Mouse (Mus musculus) adrenal gland, postnatal 10 days (tissue): ENCODE data around the gene Tas2r126. TPM values are rescaled to one million over a fixed set of nuclear protein-coding genes. Genes with fewer than 3 reads are reported as not detected.
A peak's percentile ranks its signal among the peaks of the same experiment; 100 is the strongest.
"Not testable (repeated sequence)": the region's sequence is repeated elsewhere in the genome, so short reads cannot be mapped to it uniquely, and the experiment has no call there.

Experiments used
- DNase-seq: peaks from one replicate; pipeline ENCODE4 v3.0.0; 2021; ENCODE audit warnings: mixed read lengths
- long read RNA-seq, 2 experiments: library from polyadenylated mRNA; stranded (forward); transcript quantifications; one replicate each; pipeline ENCODE4 v2.0.0; 2021
- total RNA-seq, 2 experiments: library from RNA; stranded (reverse); gene quantifications; 2 replicates each; pipeline ENCODE4 v1.2.3; 2021

The Tas2r126 gene
- total RNA-seq, result 1 to 10 TPM in 1 of 2 experiments, under 1 TPM in 1; 0.48 to 1.3 TPM
- long read RNA-seq, experiment 1, result 0 reads
- long read RNA-seq, experiment 2, result 0 reads

GRCm38 (mm10) chr6:42434446-42434845 lies at the start of gene Tas2r126:
Gene Tas2r126, plus strand, starts transcription at chr6:42434535.
- DNase-seq, result no peak

- DNase-seq, result no peak
Observed at GRCm38 (mm10) chr6:42385635-42386034, 48.7 kb upstream of the Tas2r126 start.

- no peak for DNase-seq
Observed at GRCm38 (mm10) chr6:42391796-42392330, 42.5 kb upstream of the Tas2r126 start.

GRCm38 (mm10) chr6:42395960-42396809 lies 38.1 kb upstream of the Tas2r126 start:
- DNase-seq, result peak; percentile 93

- peak; percentile 64 for DNase-seq
Observed at GRCm38 (mm10) chr6:42397041-42397657, 37.2 kb upstream of the Tas2r126 start.

- DNase-seq, result no peak
Observed at GRCm38 (mm10) chr6:42398285-42398684, 36.0 kb upstream of the Tas2r126 start.

- no peak for DNase-seq
Observed at GRCm38 (mm10) chr6:42398998-42399397, 35.3 kb upstream of the Tas2r126 start.

- DNase-seq, result no peak
Observed at GRCm38 (mm10) chr6:42399938-42400337, 34.4 kb upstream of the Tas2r126 start, which contains the start of gene Tas2r143. Gene Tas2r143, plus strand, starts transcription at chr6:42400238.

- no peak for DNase-seq
Observed at GRCm38 (mm10) chr6:42405134-42405533, 29.2 kb upstream of the Tas2r126 start, which contains the start of gene Tas2r135. Gene Tas2r135, plus strand, starts transcription at chr6:42405434.

- DNase-seq, result no peak
Observed at GRCm38 (mm10) chr6:42419443-42419842, 14.9 kb upstream of the Tas2r126 start.

- no peak for DNase-seq
Observed at GRCm38 (mm10) chr6:42421439-42421838, 12.9 kb upstream of the Tas2r126 start.

- no peak for DNase-seq
Observed at GRCm38 (mm10) chr6:42424472-42424871, 9.9 kb upstream of the Tas2r126 start.

GRCm38 (mm10) chr6:42426337-42426736 lies 8.0 kb upstream of the Tas2r126 start:
- DNase-seq, result no peak

- no peak for DNase-seq
Observed at GRCm38 (mm10) chr6:42433554-42433953, 781 bp upstream of the Tas2r126 start.

- no peak for DNase-seq
Observed at GRCm38 (mm10) chr6:42435490-42435889, 1.2 kb downstream of the Tas2r126 start.

- no peak for DNase-seq
Observed at GRCm38 (mm10) chr6:42441395-42441794, 7.1 kb downstream of the Tas2r126 start.

GRCm38 (mm10) chr6:42444491-42444890 lies 10.2 kb downstream of the Tas2r126 start:
- no peak for DNase-seq

GRCm38 (mm10) chr6:42447381-42447780 lies 13.0 kb downstream of the Tas2r126 start:
- DNase-seq, result no peak

- no peak for DNase-seq
Observed at GRCm38 (mm10) chr6:42465096-42465495, 30.8 kb downstream of the Tas2r126 start, which contains the start of gene Olfr458. Gene Olfr458, minus strand, starts transcription at chr6:42465196.

- DNase-seq, result no peak
Observed at GRCm38 (mm10) chr6:42470542-42470941, 36.2 kb downstream of the Tas2r126 start.

GRCm38 (mm10) chr6:42471298-42471697 lies 37.0 kb downstream of the Tas2r126 start:
- DNase-seq, result not testable (repeated sequence)

- no peak for DNase-seq
Observed at GRCm38 (mm10) chr6:42476235-42476634, 41.9 kb downstream of the Tas2r126 start, which contains the start of gene Olfr457. Gene Olfr457, minus strand, starts transcription at chr6:42476335.

GRCm38 (mm10) chr6:42484633-42485032 lies 50.3 kb downstream of the Tas2r126 start:
- DNase-seq, result no peak
